Mouse (Mus musculus): ENCODE results near the gene Wdcp.
A peak's percentile ranks its signal among the peaks of the same experiment; 100 is the strongest.
"Not testable (repeated sequence)": the region's sequence is repeated elsewhere in the genome, so short reads cannot be mapped to it uniquely, and the experiment has no call there.

The Wdcp gene

GRCm38 (mm10) chr12:4842890-4843597 lies at the start of gene Wdcp:
Gene Wdcp, plus strand, starts transcription at chr12:4843303.
- peak; percentile 77 for DNase-seq (ENCODE audit: low spot score)

- no peak for DNase-seq (ENCODE audit: low spot score)
Measured at GRCm38 (mm10) chr12:4793718-4794117, 49.4 kb upstream of the Wdcp start.

DNA sequence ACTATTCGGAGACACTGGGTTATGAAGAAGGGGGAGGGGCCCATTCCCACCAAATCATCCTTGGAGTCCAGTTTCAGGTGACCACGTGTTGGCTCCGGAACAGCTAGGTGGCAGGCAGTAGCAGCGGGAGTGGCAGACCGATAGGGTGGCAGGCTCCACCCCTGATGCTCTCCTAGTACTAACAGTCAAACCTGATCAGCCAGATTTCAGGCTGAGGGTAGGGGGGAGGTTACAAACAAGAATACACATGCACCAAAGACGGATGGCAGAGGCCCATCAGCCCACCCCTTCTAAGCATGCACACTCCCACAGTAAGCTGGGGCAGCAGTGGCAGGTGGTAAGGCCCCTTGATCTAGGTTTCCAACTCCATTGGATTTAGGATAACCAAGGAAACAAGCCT lies 45.6 kb upstream of the Wdcp start:
- DNase-seq (ENCODE audit: low spot score): not testable (repeated sequence)

- DNase-seq (ENCODE audit: low spot score): no peak
Measured at GRCm38 (mm10) chr12:4811036-4811435, 32.1 kb upstream of the Wdcp start.

DNA sequence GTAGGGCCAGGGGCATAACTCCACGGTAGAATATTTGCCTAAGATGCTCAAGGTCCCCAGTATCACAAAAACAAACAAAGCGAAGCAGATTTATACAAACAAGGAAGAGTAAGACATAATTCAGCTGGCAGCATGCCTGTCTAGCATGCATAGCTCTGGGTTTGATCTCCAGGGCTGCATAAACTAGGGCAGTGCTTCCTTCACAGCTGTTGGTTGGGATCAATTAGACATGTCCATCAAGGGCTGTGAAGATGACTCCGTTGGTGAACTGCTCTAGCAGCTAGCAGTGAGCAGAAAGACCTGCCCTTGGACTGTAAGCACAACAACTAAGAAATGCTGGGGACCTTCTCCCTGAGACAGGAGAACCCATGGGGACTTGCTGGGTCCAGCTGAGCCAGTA lies 31.4 kb upstream of the Wdcp start:
- no peak for DNase-seq (ENCODE audit: low spot score)

- DNase-seq (ENCODE audit: low spot score): no peak
Measured at GRCm38 (mm10) chr12:4813636-4814035, 29.5 kb upstream of the Wdcp start.

- DNase-seq (ENCODE audit: low spot score): no peak
Measured at GRCm38 (mm10) chr12:4816680-4817360, 26.3 kb upstream of the Wdcp start.

DNA sequence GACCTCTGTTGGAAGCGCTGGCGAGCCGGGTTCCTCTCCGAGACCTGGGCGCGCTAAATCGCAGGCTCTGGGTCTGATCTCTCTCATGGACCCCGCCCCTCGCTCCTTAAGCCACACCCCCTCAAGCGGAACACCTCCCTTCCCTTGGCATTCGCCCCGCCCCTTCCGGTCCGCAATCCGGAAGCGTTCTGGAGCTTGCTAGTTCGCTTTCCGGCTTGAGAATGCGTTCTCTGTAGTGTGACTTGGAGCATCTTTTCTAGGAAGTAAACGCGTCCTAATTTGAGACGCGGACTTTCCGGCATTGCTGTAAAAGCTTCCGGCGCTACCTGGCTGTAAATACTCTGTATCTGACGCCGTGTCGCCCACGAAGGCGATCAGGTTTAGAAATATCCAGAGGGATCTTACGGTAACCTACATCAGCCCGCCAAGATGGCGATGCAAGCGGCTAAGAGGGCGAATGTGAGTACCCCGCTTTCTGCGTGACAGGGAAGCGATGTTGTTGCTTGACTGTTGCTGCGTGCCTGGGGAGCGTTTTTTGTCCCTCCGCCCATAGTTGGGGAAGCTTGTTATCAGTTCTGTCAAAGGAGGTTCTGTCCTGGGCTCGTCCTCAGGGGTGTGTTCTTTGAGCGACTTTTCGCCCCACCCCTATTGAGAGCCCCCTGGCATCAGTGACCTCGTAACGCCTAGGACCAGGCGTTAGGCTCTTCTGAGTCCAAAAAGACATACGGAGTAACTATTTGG lies 25.6 kb upstream of the Wdcp start, which contains the start of gene Sf3b6:
TSS of gene Sf3b6 (plus strand) at position 184 of the 741 bp plus-strand sequence.
- DNase-seq (ENCODE audit: low spot score): peak; percentile 98

DNA sequence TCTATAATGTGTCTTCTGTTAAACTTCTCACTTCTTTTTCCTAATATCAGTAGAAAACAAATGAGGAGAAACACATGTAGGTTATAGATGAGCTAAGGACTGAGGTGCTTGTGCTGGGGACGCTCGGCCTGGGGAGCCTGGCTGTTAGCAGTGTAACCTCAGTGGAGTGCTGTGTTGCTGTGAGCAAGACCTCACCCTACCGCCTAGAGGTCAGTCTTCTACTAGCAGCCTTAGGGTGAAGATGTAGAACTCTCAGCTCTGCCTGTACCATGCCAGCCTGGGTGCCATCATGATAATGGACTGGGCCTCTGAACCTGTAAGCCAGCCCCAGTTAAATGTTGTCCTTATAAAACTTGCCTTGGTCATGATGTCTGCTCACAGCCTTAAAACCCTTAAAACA lies 15.8 kb upstream of the Wdcp start:
- DNase-seq (ENCODE audit: low spot score): no peak

DNA sequence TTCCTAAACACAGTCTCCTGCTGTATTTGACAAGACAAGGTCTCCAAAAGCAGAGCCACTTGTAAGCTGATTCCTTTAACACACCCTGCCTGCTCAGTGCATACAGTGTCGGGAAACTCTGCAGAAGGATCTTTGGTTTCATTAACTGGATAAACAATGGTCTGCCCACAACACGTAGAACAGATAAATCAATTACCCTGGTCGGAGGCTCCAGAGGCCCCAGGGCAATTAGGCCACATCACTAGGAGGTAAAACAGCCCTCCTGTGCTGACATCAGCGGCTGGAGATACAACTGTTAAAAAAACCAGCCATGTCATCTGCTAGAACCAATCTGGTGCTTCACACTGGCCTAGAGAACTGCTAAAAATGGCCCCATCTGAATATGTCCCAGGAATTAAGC lies 6.1 kb upstream of the Wdcp start:
- DNase-seq (ENCODE audit: low spot score): no peak

DNA sequence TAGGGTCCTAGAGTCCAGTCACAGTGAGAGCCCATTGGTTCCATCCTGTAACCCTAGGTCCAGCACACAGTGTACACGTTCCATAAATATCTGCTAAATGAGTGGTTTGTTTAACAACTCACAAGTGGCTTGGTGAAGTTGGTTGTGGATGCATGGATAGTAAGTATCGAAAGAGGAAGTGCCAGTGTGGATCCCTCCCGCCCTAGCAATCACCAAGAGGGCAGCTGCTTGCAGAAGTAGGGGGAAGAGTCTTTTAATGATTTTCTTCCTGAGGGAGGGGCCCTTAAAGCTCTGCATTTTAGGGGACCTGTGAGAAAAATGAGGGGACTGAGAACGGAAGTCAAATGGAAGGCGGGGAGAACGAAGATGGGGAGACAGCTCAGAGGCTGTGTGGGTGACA lies 3.1 kb upstream of the Wdcp start:
- no peak for DNase-seq (ENCODE audit: low spot score)

DNA sequence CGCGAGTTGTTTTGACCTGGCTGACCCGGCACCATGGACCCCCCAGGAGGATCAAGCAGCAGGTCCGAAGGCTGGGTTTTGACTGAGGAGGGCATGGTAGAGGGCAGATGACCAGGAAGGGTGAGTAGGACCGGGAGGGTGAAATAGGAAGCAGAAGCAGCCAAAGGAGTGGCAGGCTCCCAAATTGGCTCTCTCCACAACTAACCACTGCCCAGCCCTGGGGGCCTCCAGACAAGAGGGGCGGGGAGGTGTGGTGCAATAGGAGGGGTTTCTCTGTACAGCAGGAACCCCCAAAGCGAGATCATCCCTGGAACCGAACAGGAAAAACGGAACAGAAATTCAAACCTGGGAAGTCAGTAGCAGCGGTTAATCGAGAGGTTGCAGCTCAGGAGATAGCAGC lies 2.4 kb upstream of the Wdcp start:
- no peak for DNase-seq (ENCODE audit: low spot score)

DNA sequence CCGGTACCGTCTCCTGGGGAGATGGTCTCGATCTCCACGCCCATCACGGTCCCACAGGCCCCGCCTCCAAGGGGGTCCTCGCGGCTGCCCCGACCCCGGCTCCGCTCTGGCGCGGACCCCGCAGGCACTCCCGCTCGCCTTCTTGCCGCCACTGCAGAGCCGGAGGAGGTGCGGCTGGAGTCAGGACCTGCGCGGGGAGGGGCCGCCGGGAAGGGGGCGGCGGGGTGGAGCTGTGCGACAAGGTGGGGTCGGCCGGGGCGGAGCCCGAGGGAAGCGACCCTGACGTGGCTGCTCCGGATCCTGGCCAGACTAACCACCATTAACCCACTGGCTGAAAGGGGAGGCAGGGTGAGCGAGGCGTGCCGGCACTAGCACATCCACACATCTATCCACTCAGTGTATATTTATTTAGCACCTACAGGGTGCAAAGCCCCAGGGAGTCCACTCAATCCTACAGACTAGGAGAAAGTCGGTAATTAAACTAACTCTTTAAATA lies 1.7 kb upstream of the Wdcp start, which contains the start of gene Fkbp1b:
TSS of gene Fkbp1b (minus strand) at position 200 of the 496 bp plus-strand sequence.
- DNase-seq (ENCODE audit: low spot score): peak; percentile 20

DNA sequence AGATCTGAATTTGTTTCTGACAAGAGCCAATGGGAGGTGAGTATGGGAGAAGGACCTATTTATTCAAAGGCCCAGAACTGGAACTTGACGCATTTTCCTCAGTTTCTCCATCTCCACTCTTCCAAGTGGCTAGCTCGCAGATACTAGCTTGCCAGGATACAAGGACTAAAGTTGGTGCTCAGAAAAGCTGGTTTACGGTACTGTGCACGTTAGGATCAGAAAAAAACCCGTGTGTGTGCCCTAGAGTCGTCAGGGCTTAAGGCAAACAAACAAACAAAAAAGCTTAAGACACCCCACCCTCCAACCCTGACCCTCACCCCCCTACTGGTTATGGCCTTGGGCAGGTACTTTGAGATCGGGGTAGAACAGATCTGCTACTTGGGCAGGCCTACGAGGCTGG lies 647 bp upstream of the Wdcp start:
- no peak for DNase-seq (ENCODE audit: low spot score)

GRCm38 (mm10) chr12:4843741-4844140 lies 638 bp downstream of the Wdcp start:
- peak; percentile 48 for DNase-seq (ENCODE audit: low spot score)

DNA sequence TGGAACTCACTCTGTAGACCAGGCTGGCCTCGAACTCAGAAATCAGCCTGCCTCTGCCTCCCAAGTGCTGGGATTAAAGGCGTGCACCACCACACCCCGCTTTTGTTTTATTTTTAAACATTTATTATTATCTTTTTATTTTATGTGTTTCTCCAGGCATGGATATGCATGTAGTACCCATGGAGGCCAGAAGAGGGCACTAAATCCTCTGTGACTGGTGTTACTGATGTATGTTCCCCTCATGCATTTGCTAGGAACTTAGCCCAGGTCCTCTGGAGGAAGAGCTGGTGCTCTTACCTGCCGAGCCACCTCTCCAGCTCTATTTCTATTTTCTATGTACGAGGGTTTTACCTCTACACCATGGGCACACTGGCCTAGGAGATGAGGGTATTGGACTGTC lies 13.1 kb downstream of the Wdcp start:
- peak; percentile 43 for DNase-seq (ENCODE audit: low spot score)

- no peak for DNase-seq (ENCODE audit: low spot score)
Measured at GRCm38 (mm10) chr12:4856834-4857233, 13.7 kb downstream of the Wdcp start.

DNA sequence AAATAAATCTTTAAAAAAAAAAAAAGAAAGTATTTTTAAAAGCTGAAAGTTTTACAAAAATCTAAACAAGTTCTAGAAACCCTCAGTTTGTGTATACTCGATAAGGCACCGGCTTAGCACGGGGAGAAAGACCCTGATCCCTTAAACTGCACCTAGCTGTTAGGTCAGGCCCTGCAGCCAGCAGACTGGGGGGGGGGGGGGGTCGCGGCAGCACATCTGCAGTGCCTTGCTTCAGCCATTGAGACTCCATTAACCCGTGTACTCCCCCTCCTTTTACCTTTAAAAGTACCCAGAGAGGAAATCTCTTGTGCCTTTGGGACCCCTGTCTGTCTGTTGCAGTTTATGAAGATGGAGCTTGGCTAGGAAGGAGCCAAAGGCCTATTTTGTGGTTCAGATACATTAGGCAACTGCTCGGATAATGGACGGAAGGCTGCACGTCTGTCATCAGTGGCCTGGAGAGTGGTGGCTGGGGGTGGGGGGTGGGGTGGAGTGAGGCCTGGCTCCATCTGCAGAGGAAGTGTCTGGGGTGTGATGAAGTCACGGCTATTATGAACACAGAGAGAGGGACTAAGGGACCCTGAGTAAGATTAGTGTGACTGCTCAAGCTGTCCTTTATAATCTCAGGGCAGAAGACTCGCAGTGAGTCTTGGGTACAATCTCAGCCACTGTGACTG lies 16.3 kb downstream of the Wdcp start:
- DNase-seq (ENCODE audit: low spot score): no peak

DNA sequence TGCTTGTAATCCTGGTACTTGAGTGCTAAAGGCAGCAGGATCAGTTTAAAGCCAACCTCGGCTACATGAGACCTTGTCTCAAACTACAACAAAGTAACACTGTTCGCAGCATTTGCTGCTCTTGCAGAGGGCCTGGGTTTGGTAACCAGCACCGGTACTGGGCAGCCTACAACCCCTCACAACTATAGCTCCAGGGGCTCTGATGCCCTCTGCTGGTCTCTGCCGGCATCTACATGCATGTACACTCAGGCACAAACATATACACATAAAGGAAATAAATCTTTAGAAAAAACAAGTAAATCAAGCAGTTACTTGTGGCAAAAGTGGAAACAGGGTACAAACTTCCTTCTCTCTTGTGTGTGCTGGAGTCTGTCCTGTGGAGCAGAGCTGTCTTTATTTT lies 19.6 kb downstream of the Wdcp start:
- no peak for DNase-seq (ENCODE audit: low spot score)

DNA sequence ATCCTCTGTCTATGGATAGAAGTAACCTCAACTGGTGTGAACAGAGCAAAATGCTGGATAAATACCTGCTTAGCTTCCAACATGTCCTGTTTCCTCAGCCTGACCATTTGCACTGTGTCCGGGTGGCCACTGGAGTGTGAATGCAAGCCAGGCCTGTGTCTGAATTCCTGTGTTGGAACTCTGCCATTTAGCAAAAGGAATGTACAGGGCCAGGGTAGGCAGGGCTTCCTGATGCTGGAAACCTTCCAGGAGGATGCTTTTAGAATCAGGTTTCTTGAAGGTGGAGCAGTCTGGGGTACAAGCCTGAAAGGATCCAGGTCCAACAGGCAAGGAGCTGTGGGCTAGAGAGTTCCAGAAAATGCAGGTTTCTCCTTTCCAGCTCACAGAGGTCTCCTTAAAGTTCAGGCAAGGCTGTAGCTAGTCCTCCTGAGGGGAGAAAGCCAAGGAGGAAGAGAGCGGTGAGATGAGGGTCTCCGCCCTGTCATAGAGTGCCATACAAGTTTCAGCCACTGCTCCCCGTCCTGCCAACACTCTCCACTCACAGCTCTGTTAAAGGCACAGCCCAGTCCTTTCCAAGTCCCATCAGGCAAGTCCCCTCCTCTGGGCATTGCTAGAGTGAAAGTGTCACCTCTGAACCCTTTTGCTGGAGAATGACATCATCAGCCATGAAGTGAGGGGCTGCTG lies 20.7 kb downstream of the Wdcp start:
- no peak for DNase-seq (ENCODE audit: low spot score)

DNA sequence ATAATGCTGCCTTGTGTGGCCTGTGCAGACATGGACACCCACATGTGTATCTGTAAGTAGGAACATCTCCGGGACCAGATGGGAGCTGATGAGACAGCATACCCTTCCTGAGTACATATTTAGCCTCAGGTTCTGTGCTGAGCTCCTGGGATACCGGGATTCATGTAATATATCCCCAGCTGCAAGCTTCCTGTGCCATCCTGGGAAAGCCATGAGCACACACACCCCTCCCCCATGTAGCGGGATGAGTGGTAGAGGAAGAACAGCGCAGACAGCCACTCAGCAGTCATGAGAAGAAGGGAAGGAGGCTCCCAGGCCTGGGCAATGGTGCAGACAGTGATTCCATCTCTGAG lies 21.2 kb downstream of the Wdcp start:
- no peak for DNase-seq (ENCODE audit: low spot score)

DNA sequence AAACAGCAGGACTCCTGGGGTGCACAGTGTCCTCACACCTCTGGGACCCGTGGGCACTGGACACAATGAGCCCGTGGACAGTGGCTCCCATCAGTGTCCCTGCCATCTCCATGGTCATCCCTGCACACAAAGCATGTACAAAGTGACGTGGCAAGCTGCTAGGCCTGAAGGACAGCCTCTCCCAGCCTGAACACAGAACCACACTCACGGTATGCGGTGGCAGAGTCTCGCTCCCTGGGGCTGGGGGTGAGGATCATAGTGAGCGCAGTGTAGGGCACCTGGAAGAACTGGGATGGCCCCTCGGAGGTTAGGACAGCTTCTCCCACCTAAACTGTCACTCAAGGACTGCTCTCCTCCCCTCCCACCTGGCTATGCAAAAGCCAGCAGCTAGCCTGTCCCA lies 25.8 kb downstream of the Wdcp start:
- no peak for DNase-seq (ENCODE audit: low spot score)
